Mouse (Mus musculus) layer of hippocampus, adult 2 months (tissue): Measurements from ENCODE around the gene Fads6. TPM values are rescaled to one million over a fixed set of nuclear protein-coding genes. Genes with fewer than 3 reads are reported as not detected.
A peak's percentile ranks its signal among the peaks of the same experiment; 100 is the strongest.

Source experiments
- DNase-seq, 2 experiments: peaks; one replicate each; pipeline ENCODE4 v3.0.0; 2022; ENCODE audit warnings: low spot score in 2 of 2
- H3K27ac ChIP-seq: fragments of 200-600 bp; 2 replicates; pipeline ENCODE4 v1.8.1; 2022
- H3K4me3 ChIP-seq: fragments of 200-600 bp; 2 replicates; pipeline ENCODE4 v1.8.1; 2022; ENCODE audit warnings: mild to moderate bottlenecking
- CTCF ChIP-seq: fragments of 200-600 bp; conservative IDR thresholded peaks from 2 replicates; pipeline ENCODE4 v1.8.1; 2022; ENCODE audit warnings: antibody characterized with exemption, mild to moderate bottlenecking, moderate library complexity
- total RNA-seq, 2 experiments: library from RNA; stranded (reverse); gene quantifications; 2 replicates each; pipeline ENCODE4 v1.2.3; 2021

The Fads6 gene
- total RNA-seq, 2 experiments from 2014 or later, result 13.2 to 15.1 TPM

GRCm38 (mm10) chr11:115292631-115293375 lies 4.7 kb downstream of the Fads6 start:
- H3K4me3 ChIP-seq, result no peak overlapping the region
- no peak overlapping the region for H3K27ac ChIP-seq
- TF ChIP-seq CTCF, result no peak
- DNase-seq, result no peak

- TF ChIP-seq CTCF, result no peak
- H3K27ac ChIP-seq, result no peak overlapping the region
- no peak for DNase-seq
These were observed 6.0 kb downstream of the Fads6 start for GRCm38 (mm10) chr11:115291503-115291902.

DNA sequence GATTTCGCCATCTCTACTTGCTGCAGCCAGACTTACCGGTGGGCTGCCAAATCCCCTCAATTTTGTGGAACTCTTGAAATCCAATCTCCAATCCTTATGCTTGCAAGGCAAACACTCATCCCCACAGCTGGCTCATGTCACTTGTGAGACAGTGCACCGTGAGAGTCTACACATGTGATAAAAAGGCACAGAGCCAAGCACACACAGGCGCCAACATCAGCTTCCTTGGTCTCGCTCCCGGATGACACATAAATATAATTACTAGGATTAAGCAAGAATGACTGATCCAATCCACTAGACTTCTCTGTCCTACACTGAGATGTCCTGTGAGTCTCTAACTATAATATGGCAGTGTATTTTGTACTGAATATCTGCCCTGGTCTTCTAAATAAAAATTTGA lies 6.5 kb downstream of the Fads6 start:
- DNase-seq, result no peak

More at GRCm38 (mm10) chr11:115291503-115291902, 6.0 kb downstream of the Fads6 start:
- H3K4me3 ChIP-seq, result no peak overlapping the region

DNA sequence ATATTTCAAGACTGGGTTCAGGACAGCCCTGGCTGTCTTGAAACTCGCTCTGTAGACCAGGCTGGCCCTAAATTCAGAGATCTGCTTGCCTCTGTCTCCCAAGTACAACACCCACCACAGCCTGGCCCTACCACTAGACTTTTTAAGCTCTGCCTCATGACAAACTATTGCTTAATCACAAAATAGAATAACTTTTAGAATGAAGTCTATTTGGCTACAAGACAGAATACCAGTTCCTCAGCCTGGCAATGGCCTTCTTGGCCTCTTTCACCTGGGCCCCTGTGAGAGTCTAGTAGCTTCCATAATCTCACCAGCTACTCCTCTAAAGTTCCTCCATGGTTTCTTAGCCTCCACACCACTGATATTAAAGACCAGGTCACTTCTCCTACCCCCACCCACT lies 7.1 kb downstream of the Fads6 start:
- DNase-seq, result no peak
- H3K27ac ChIP-seq, result no peak overlapping the region
- no peak for TF ChIP-seq CTCF
- H3K4me3 ChIP-seq, result no peak overlapping the region

More for the DNA sequence above, 6.5 kb downstream of the Fads6 start:
- TF ChIP-seq CTCF, result no peak
- Histone ChIP-seq H3K27ac (no peak overlapping the region), H3K4me3 (no peak overlapping the region)

- DNase-seq, result no peak
- H3K27ac ChIP-seq, result no peak overlapping the region
- H3K4me3 ChIP-seq, result no peak overlapping the region
- no peak for TF ChIP-seq CTCF
These were observed 7.6 kb downstream of the Fads6 start for GRCm38 (mm10) chr11:115289885-115290284.

DNA sequence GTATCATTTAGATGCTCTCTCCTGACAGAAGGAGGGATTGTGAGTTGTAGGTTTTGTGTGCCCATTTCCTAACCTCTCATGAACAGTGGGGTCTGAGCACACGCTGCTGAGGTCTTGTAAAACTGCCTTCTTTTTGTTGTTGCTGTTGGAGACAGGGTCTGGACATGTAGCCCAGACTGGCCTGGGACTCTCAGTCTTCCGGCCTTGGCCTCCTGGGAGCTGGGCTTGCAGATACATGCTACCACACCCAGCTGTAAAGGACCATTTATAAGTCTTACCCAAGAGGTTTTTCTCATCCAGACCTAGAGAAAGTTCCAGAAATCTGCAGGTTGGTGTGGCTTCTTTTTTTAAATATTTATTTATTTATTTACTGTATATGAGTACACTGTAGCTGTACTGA lies 9.2 kb downstream of the Fads6 start:
- TF ChIP-seq CTCF, result no peak
- DNase-seq, result no peak
- no peak overlapping the region for H3K4me3 ChIP-seq
- H3K27ac ChIP-seq, result no peak overlapping the region

DNA sequence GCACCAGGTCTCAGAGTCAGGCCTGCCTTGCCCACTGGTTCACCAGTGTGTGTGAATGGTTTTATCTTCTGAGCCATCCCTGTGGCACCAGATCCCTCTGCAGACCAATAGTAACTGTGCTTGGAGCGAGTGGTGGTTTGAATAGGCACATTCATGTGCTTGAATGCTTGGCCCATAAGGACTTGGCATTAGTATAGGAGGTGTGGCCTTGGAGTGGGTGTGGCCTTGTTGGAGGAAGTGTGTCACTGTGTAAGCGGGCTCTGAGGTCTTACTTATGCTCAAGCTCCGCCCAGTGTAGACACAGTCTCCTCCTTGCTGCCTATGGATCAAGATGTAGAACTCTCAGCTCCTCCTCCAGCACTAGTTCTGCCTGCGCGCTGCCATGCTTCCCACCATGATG lies 10.1 kb downstream of the Fads6 start:
- Histone ChIP-seq H3K27ac (peak overlapping the region; percentile 69; the same call in 1 of the 2 replicates), H3K4me3 (no peak overlapping the region)
- DNase-seq, result no peak
- no peak for TF ChIP-seq CTCF

DNA sequence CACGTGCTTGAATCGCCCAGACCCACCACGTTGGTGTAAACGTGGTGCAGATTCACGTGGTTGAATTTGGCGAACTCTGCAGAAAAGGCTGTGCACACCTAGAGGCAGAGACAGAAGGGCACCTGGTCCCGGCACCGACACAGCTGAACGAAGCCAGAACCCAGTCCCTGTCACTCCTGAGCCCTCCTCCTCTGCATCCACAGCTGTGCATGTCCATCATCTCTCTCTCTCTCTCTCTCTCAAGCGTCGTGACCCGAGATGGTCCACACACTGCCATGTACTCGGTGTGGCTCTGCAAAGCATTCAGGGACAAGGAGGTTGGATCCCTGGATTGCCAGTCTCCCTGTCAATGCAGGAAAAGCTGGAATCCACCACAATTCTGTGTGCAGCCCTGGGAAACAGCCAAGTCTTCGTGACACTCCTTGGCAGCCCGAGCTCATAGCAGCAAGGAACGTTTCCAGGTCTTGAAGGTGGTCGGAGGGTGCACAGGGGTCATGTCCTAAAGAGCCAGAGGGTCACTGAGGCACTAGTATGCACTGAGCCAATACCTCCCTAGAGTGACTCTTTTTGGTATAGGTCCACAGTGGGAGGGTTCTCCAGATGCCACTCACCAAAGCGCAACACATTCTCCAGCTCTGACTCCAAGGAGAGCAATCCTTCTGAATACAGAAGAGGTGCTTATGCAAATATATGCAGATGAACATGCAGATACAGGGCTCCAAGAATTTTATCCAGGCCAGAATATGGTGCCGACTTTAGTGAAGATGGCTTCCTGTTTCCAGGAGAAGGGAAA lies 11.1 kb downstream of the Fads6 start:
- no peak for DNase-seq
- Histone ChIP-seq H3K27ac (peak overlapping the region; percentile 69), H3K4me3 (no peak overlapping the region)
- no peak for TF ChIP-seq CTCF

DNA sequence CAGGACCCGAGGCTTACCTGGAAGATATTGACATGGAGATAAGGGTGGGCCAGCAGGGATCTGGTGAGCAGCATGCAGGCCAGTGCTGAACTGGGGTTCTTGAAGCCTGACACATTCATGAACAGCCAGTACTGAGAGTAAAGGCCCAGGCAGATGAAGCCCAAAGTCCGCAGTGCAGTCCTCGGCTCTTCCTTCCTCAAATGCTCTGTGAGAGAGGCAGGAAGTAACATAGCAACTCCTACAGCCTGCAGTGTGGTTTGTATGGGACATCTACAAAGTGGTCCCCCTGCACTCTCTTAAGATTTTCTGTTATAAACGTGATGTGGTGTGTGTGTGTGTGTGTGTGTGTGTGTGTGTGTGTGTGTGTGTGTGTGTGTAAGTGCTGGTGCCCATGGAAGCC lies 12.2 kb downstream of the Fads6 start:
- no peak for TF ChIP-seq CTCF
- no peak for DNase-seq
- Histone ChIP-seq H3K4me3 (no peak overlapping the region), H3K27ac (peak overlapping the region; percentile 23; the same call in 1 of the 2 replicates)

DNA sequence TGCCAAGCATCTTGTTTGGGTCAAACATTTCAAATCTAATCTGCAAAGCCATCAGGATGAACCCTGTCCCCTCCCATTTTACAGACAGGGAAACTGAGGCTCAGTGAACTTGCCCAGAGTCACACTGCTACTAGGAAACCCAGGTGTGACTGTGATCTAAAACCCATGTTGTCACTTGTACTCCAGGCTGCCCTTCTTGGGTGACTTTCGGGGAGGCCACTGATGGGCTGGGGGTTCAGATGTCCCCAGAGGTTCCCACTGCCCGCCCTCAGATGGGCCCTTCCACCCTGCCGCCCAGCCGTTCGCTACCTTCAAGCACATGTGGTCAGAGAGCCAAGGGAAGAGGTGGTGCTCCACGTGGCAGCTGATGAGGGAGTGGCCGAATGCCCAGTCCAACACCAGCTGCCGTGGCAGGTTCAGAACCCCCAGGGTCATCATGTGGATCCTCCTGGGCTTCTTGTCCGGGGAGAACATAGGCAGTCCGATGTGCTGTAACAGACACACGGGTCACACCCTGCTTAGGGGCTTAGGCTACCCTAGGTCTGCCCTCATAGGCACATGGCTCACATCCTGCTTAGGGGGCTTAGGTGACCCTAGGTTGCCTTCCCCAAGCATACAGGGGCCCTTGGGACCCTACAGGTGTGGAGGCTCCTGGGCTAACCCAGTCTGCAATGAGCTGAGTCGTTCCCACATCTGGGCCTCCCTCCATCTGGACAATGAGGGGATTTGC lies 13.4 kb downstream of the Fads6 start:
- TF ChIP-seq CTCF, result no peak
- H3K4me3 ChIP-seq, result no peak overlapping the region

DNA sequence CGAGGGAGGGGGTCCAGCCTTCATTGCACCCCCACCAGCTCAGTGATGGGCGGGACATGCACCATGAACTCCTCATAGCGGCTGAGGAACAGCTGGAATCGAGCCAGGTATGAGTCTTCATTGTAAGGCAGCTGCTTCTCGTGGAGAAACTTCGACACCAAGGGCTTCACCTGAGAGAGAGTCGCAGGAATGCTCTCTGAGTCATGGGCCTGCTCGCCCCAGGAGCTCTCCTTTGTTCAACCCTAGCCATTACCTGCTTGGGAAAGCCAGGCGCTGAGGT lies 14.0 kb downstream of the Fads6 start:
- H3K27ac ChIP-seq, result peak overlapping the region; percentile 89
- no peak for DNase-seq

More for the DNA sequence above, 13.4 kb downstream of the Fads6 start:
- no peak for DNase-seq
- H3K27ac ChIP-seq, result no peak overlapping the region

DNA sequence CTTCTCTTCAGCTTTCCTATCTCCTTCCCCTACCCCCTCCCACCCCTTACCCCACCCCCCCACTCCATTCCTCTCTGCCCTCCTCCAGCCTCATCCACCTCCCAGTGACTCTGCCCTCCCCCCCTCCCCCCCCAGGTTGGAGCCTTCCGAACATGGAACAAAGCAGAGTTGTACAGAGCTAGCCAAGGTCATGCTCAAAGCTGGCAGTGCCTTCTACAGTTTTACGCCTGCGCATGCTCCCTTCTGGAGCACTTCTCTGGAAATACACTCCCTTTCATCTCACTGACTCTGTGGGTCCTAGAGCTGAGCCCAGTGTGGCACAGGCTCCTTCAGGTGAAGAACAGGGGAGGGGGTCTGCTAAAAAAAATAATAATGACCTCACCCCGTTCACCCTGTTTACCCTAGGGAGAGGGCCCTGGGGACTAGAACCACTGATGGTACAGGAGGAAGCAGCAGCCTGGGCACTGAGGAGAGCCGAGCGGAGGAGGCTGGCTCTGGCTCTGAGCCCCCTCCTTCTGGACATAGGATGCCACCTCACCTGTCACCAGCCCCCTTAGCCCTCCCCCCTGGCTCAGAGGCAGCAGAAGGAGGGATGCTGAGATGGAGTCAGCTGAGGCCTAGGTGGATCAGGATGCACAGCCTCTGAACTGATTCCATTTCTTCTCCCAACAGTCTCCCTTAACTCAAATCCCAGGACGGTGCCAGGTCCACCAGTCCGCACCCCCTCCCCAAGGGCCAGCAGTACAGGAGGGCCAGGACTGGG lies 14.6 kb downstream of the Fads6 start:
- DNase-seq, result peak in 1 of 2 experiments; percentile 53
- Histone ChIP-seq H3K4me3 (no peak overlapping the region), H3K27ac (peak overlapping the region; percentile 89)
- TF ChIP-seq CTCF, result no peak

More for the DNA sequence above, 14.0 kb downstream of the Fads6 start:
- TF ChIP-seq CTCF, result no peak
- no peak overlapping the region for H3K4me3 ChIP-seq
